Mouse (Mus musculus): ENCODE measurements at regions not wholly inside any gene's neighbourhood (a gene's known extent, or its start where the extent isn't known, plus 50 kb on each side); places are given as distances from the start of the nearest gene placed in this dataset.

GRCm38 (mm10) chr15:24911466-24911865, 502.1 kb downstream of the Basp1 start:
- Histone ChIP-seq H3K4me3 (ENCODE audit: insufficient read depth, low read length) (no peak overlapping the region), H3K27ac (ENCODE audit: insufficient read depth, low read depth, low read length) (no peak overlapping the region), H3K4me1 (ENCODE audit: control insufficient read depth, insufficient read depth, low read length) (no peaks in the 10 kb centered on the region)
- TF ChIP-seq CTCF (IDR thresholded peaks at IDR 0.05; ENCODE audit: low read depth, low read length) = no peak
- TF ChIP-seq POLR2A (IDR thresholded peaks at IDR 0.05; ENCODE audit: borderline replicate concordance, low read depth, low read length) = no peak

- TF ChIP-seq CTCF (IDR thresholded peaks at IDR 0.05; ENCODE audit: low read depth, low read length) = no peak
- TF ChIP-seq POLR2A (IDR thresholded peaks at IDR 0.05; ENCODE audit: borderline replicate concordance, low read depth, low read length) = no peak
- Histone ChIP-seq H3K27ac (ENCODE audit: insufficient read depth, low read depth, low read length) (no peak overlapping the region), H3K4me1 (ENCODE audit: control insufficient read depth, insufficient read depth, low read length) (no peaks in the 10 kb centered on the region), H3K4me3 (ENCODE audit: insufficient read depth, low read length) (no peak overlapping the region)
Measured at GRCm38 (mm10) chr15:24906957-24907356, 506.6 kb downstream of the Basp1 start.

GRCm38 (mm10) chr15:24878846-24879245, 534.7 kb downstream of the Basp1 start:
- no peaks in the 10 kb centered on the region for H3K4me1 ChIP-seq (ENCODE audit: control insufficient read depth, insufficient read depth, low read length)
- TF ChIP-seq POLR2A (IDR thresholded peaks at IDR 0.05; ENCODE audit: borderline replicate concordance, low read depth, low read length) (no peak), CTCF (IDR thresholded peaks at IDR 0.05; ENCODE audit: low read depth, low read length) (no peak)
- H3K27ac ChIP-seq (ENCODE audit: insufficient read depth, low read depth, low read length) = no peak overlapping the region
- no peak overlapping the region for H3K4me3 ChIP-seq (ENCODE audit: insufficient read depth, low read length)

GRCm38 (mm10) chr15:24877711-24878598, 535.6 kb downstream of the Basp1 start:
- no peak overlapping the region for H3K27ac ChIP-seq (ENCODE audit: insufficient read depth, low read depth, low read length)
- TF ChIP-seq POLR2A (IDR thresholded peaks at IDR 0.05; ENCODE audit: borderline replicate concordance, low read depth, low read length) (no peak), CTCF (IDR thresholded peaks at IDR 0.05; ENCODE audit: low read depth, low read length) (no peak)
- H3K4me3 ChIP-seq (ENCODE audit: insufficient read depth, low read length) = no peak overlapping the region
- no peaks in the 10 kb centered on the region for H3K4me1 ChIP-seq (ENCODE audit: control insufficient read depth, insufficient read depth, low read length)

- Histone ChIP-seq H3K4me1 (ENCODE audit: control insufficient read depth, insufficient read depth, low read length) (no peaks in the 10 kb centered on the region), H3K27ac (ENCODE audit: insufficient read depth, low read depth, low read length) (no peak overlapping the region), H3K4me3 (ENCODE audit: insufficient read depth, low read length) (no peak overlapping the region)
- TF ChIP-seq POLR2A (IDR thresholded peaks at IDR 0.05; ENCODE audit: borderline replicate concordance, low read depth, low read length) (no peak), CTCF (IDR thresholded peaks at IDR 0.05; ENCODE audit: low read depth, low read length) (no peak)
Measured at GRCm38 (mm10) chr15:24876157-24876731, 537.3 kb downstream of the Basp1 start.

- TF ChIP-seq POLR2A (IDR thresholded peaks at IDR 0.05; ENCODE audit: borderline replicate concordance, low read depth, low read length) (no peak), CTCF (IDR thresholded peaks at IDR 0.05; ENCODE audit: low read depth, low read length) (no peak)
- H3K27ac ChIP-seq (ENCODE audit: insufficient read depth, low read depth, low read length) = no peak overlapping the region
- H3K4me1 ChIP-seq (ENCODE audit: control insufficient read depth, insufficient read depth, low read length) = no peaks in the 10 kb centered on the region
- H3K4me3 ChIP-seq (ENCODE audit: insufficient read depth, low read length) = no peak overlapping the region
Measured at GRCm38 (mm10) chr15:24840271-24840670, 573.3 kb downstream of the Basp1 start.

- Histone ChIP-seq H3K27ac (ENCODE audit: insufficient read depth, low read depth, low read length) (no peak overlapping the region), H3K4me3 (ENCODE audit: insufficient read depth, low read length) (no peak overlapping the region), H3K4me1 (ENCODE audit: control insufficient read depth, insufficient read depth, low read length) (no peaks in the 10 kb centered on the region)
- TF ChIP-seq CTCF (IDR thresholded peaks at IDR 0.05; ENCODE audit: low read depth, low read length) (no peak), POLR2A (IDR thresholded peaks at IDR 0.05; ENCODE audit: borderline replicate concordance, low read depth, low read length) (no peak)
Measured at GRCm38 (mm10) chr15:24838390-24838789, 575.2 kb downstream of the Basp1 start.

- Histone ChIP-seq H3K27ac (ENCODE audit: insufficient read depth, low read depth, low read length) (no peak overlapping the region), H3K4me1 (ENCODE audit: control insufficient read depth, insufficient read depth, low read length) (no peaks in the 10 kb centered on the region), H3K4me3 (ENCODE audit: insufficient read depth, low read length) (no peak overlapping the region)
- TF ChIP-seq POLR2A (IDR thresholded peaks at IDR 0.05; ENCODE audit: borderline replicate concordance, low read depth, low read length) = no peak
- no peak for TF ChIP-seq CTCF (IDR thresholded peaks at IDR 0.05; ENCODE audit: low read depth, low read length)
Measured at GRCm38 (mm10) chr15:24827881-24828280, 585.7 kb downstream of the Basp1 start.

GRCm38 (mm10) chr15:24827259-24827658, 586.3 kb downstream of the Basp1 start:
- no peak overlapping the region for H3K27ac ChIP-seq (ENCODE audit: insufficient read depth, low read depth, low read length)
- H3K4me1 ChIP-seq (ENCODE audit: control insufficient read depth, insufficient read depth, low read length) = no peaks in the 10 kb centered on the region
- no peak overlapping the region for H3K4me3 ChIP-seq (ENCODE audit: insufficient read depth, low read length)
- TF ChIP-seq POLR2A (IDR thresholded peaks at IDR 0.05; ENCODE audit: borderline replicate concordance, low read depth, low read length) = no peak

- Histone ChIP-seq H3K27ac (ENCODE audit: insufficient read depth, low read depth, low read length) (no peak overlapping the region), H3K4me1 (ENCODE audit: control insufficient read depth, insufficient read depth, low read length) (no peaks in the 10 kb centered on the region), H3K4me3 (ENCODE audit: insufficient read depth, low read length) (no peak overlapping the region)
- TF ChIP-seq CTCF (IDR thresholded peaks at IDR 0.05; ENCODE audit: low read depth, low read length) (no peak), POLR2A (IDR thresholded peaks at IDR 0.05; ENCODE audit: borderline replicate concordance, low read depth, low read length) (no peak)
Measured at GRCm38 (mm10) chr15:24796836-24797235, 616.7 kb downstream of the Basp1 start.

Measured in bone marrow macrophage, adult 2 months (primary cell).